Mouse (Mus musculus) megakaryocyte-erythroid progenitor cell, adult 5-6 weeks (primary cell): ENCODE data around the gene Gm47791. TPM values are rescaled to one million over a fixed set of nuclear protein-coding genes. Genes with fewer than 3 reads are reported as not detected.

Source experiments
- ATAC-seq: replicated peaks from 2 replicates; pipeline ENCODE4 v1.8.0; 2016; ENCODE audit warnings: mild to moderate bottlenecking, inconsistent platforms; ENCODE audit not compliant: severe bottlenecking, poor library complexity, low FRiP score, low TSS enrichment
- total RNA-seq, 2 experiments: library from RNA; stranded (forward) in 1 of 2; stranded (reverse) in 1 of 2; fragments of 200-1000, 215-1000 nt in 1 of 2; fragments of >200 nt in 1 of 2; fragmentation: Nextera tagmentation in 1 of 2; gene quantifications; 2 replicates each; pipeline ENCODE4 v1.2.3; 2014 to 2017

The Gm47791 gene
- total RNA-seq (2014; fragmentation: Nextera tagmentation) (not detected in 2 replicates), total RNA-seq (2017) (not detected in 2 replicates)

- ATAC-seq = no peak
Observed at GRCm38 (mm10) chr1:82771022-82771586, at the start of gene Gm47791. Gene Gm47791 (minus strand): TSS chr1:82771243.

- ATAC-seq = no peak
Observed at GRCm38 (mm10) chr1:82820626-82821186, 49.7 kb upstream of the Gm47791 start.

- no peak for ATAC-seq
Observed at GRCm38 (mm10) chr1:82820179-82820578, 49.1 kb upstream of the Gm47791 start.

- ATAC-seq = no peak
Observed at GRCm38 (mm10) chr1:82819366-82819765, 48.3 kb upstream of the Gm47791 start.

- peak; percentile 84 for ATAC-seq
Observed at GRCm38 (mm10) chr1:82815941-82816716, 45.1 kb upstream of the Gm47791 start.

GRCm38 (mm10) chr1:82811766-82812165, 40.7 kb upstream of the Gm47791 start:
- no peak for ATAC-seq

- ATAC-seq = no peak
Observed at GRCm38 (mm10) chr1:82808564-82808963, 37.5 kb upstream of the Gm47791 start.

- no peak for ATAC-seq
Observed at GRCm38 (mm10) chr1:82807206-82807605, 36.2 kb upstream of the Gm47791 start.

- no peak for ATAC-seq
Observed at GRCm38 (mm10) chr1:82806391-82806790, 35.3 kb upstream of the Gm47791 start.

- no peak for ATAC-seq
Observed at GRCm38 (mm10) chr1:82804059-82804458, 33.0 kb upstream of the Gm47791 start.

- ATAC-seq = peak; percentile 71; the same call in 1 of the 2 replicates
Observed at GRCm38 (mm10) chr1:82803608-82804007, 32.6 kb upstream of the Gm47791 start.

- no peak for ATAC-seq
Observed at GRCm38 (mm10) chr1:82801105-82801783, 30.2 kb upstream of the Gm47791 start.

- ATAC-seq = no peak
Observed at GRCm38 (mm10) chr1:82798922-82799321, 27.9 kb upstream of the Gm47791 start.

- ATAC-seq = no peak
Observed at GRCm38 (mm10) chr1:82798304-82798703, 27.3 kb upstream of the Gm47791 start.

GRCm38 (mm10) chr1:82797088-82797487, 26.0 kb upstream of the Gm47791 start:
- ATAC-seq = no peak

GRCm38 (mm10) chr1:82795702-82796443, 24.8 kb upstream of the Gm47791 start:
- ATAC-seq = 0 out of 2 replicates have a peak, but pooled peaks have one; percentile 37

GRCm38 (mm10) chr1:82795211-82795610, 24.2 kb upstream of the Gm47791 start:
- no peak for ATAC-seq

- no peak for ATAC-seq
Observed at GRCm38 (mm10) chr1:82793986-82794385, 22.9 kb upstream of the Gm47791 start.

- no peak for ATAC-seq
Observed at GRCm38 (mm10) chr1:82793110-82793509, 22.1 kb upstream of the Gm47791 start.
